In the genomic region with DNA sequence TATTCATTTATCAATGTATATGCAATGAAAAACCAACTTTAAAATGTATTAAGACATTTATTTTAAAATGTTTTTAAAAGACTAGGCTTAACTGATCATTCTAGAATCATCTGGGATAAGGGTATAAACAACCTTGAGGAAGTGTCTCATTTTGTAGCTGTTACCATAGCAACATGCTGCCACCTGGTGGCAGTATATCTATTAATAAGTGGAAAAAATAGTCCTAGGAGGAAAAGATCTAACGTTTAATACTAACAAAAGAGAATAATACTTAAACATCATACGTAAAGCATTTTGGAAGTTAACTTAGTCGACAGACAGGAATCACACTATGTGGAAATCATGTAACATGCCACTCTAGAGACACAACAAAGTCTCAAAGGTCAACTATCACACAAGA, we compare ENCODE assay signal across 10 mouse cellular contexts. TPM values are rescaled to one million over a fixed set of nuclear protein-coding genes. Genes with fewer than 3 reads are reported as not detected.
DNase-seq lines count a peak whose midpoint lies in the region; ATAC-seq lines count a peak whose summit lies in the region.
"Had no signal": no experiment of that assay in that cellular context is flagged by ENCODE, and none has a peak within 500 bp of the region (broad histone marks: within the 10 kb centered on the region; RNA-seq: fewer than 3 reads in every experiment).

No protein-coding gene starts in this region.

- no peak overlapping the region for H3K27ac ChIP-seq in kidney, embryonic 16.5 days (ENCODE audit: low read length)
- no peak overlapping the region for H3K27ac ChIP-seq in hindbrain, embryonic 13.5 days
- H3K27ac ChIP-seq: limb, embryonic 13.5 days had no signal

- peaks cover 39% of the 10 kb centered on the region for H3K36me3 ChIP-seq in kidney, embryonic 16.5 days (ENCODE audit: insufficient read depth, low read length)
- H3K36me3 ChIP-seq in hindbrain, embryonic 13.5 days, result peaks cover 64% of the 10 kb centered on the region

- DNase-seq in cerebellum, adult 18-20 months, result peak; percentile 16 to 45
- DNase-seq in cerebellum, adult 11 months, result no peak
- peak; percentile 52 for DNase-seq in kidney, adult 9 months
- peak; percentile 61 for DNase-seq in A20 (ENCODE audit: low read depth, low spot score)
- peak; percentile 71 for DNase-seq in embryo, embryonic 10.5 days (ENCODE audit: low spot score)
- peak; percentile 69 for DNase-seq in naive thymus-derived CD4-positive, alpha-beta T cell, adult 2 months (ENCODE audit: low read depth)

- 63% methylated on average over 3 of the region's 3 CpGs for WGBS in kidney, embryonic 16.5 days
- 65% methylated on average over 3 of the region's 3 CpGs for WGBS in hindbrain, embryonic 13.5 days

- H3K4me3 ChIP-seq in kidney, embryonic 16.5 days (ENCODE audit: low read length), result no peak overlapping the region
- no peak overlapping the region for H3K4me3 ChIP-seq in hindbrain, embryonic 13.5 days
- H3K4me3 ChIP-seq: erythroblast, embryonic 14.5 days; limb, embryonic 13.5 days had no signal

- H3K9ac ChIP-seq in kidney, embryonic 16.5 days (replicated peaks; ENCODE audit: low read length), result no peak overlapping the region
- no peak overlapping the region for H3K9ac ChIP-seq in hindbrain, embryonic 13.5 days
- H3K9ac ChIP-seq: limb, embryonic 13.5 days had no signal

- ATAC-seq in kidney, embryonic 16.5 days (ENCODE audit: low FRiP score, low TSS enrichment), result no peak
- ATAC-seq in hindbrain, embryonic 13.5 days (ENCODE audit: low FRiP score), result no peak

- no peaks in the 10 kb centered on the region for H3K9me3 ChIP-seq in kidney, embryonic 16.5 days (ENCODE audit: low read length)
- H3K9me3 ChIP-seq in hindbrain, embryonic 13.5 days, result no peaks in the 10 kb centered on the region
- H3K9me3 ChIP-seq: limb, embryonic 13.5 days had no signal

- no peaks in the 10 kb centered on the region for H3K4me1 ChIP-seq in kidney, embryonic 16.5 days (ENCODE audit: insufficient read depth, low read length)
- H3K4me1 ChIP-seq in hindbrain, embryonic 13.5 days (replicated peaks), result no peaks in the 10 kb centered on the region
- H3K4me1 ChIP-seq: limb, embryonic 13.5 days had no signal

- no peak overlapping the region for H3K4me2 ChIP-seq in kidney, embryonic 16.5 days (replicated peaks; ENCODE audit: low read depth, low read length)
- H3K4me2 ChIP-seq in hindbrain, embryonic 13.5 days, result no peak overlapping the region
- H3K4me2 ChIP-seq: limb, embryonic 13.5 days had no signal

- no peaks in the 10 kb centered on the region for H3K27me3 ChIP-seq in kidney, embryonic 16.5 days (ENCODE audit: insufficient read depth, low read length)
- no peaks in the 10 kb centered on the region for H3K27me3 ChIP-seq in hindbrain, embryonic 13.5 days
- H3K27me3 ChIP-seq: limb, embryonic 13.5 days had no signal

RNA-seq across cellular contexts. Expression of a gene that starts 23.0 kb away (rescaled TPM):
- 66.4 and 83.1 TPM in 2 replicates for polyA plus RNA-seq in kidney, embryonic 16.5 days (2015; fragmentation: Nextera tagmentation; extraction: Ambion mirVana)
- 84.9 and 88.7 TPM in 2 replicates for polyA plus RNA-seq in hindbrain, embryonic 13.5 days (2015; fragmentation: Nextera tagmentation; extraction: Ambion mirVana)
